Mouse (Mus musculus): Measurements from ENCODE around the gene Per1.

GRCm38 (mm10) chr11:69076572-69076971 lies 18.4 kb upstream of the Per1 start:
- TF ChIP-seq CTCF (IDR thresholded peaks at IDR 0.05): no peak
- TF ChIP-seq EP300 (IDR thresholded peaks at IDR 0.05): no peak
